Mouse (Mus musculus) C3H10T1/2 (cell line): ENCODE data around the gene Abt1. TPM values are rescaled to one million over a fixed set of nuclear protein-coding genes. Genes with fewer than 3 reads are reported as not detected.

Source experiments
- polyA plus RNA-seq, 2 experiments: library from polyadenylated mRNA; unstranded; fragments of >200 nt; fragmentation: generic; extraction: Trizol; gene quantifications; one replicate each; pipeline ENCODE4 v1.2.1; 2012; ENCODE audit warnings: missing spikeins in 2 of 2

Gene Abt1
- polyA plus RNA-seq: 10 to 100 TPM in 1 of 2 experiments, 1 to 10 TPM in 1; 9.5 to 13.6 TPM

GRCm38 (mm10) chr13:23423286-23424051 is at the start of gene Abt1:
Gene Abt1 (minus strand): TSS chr13:23423866.

GRCm38 (mm10) chr13:23465600-23466109 is 42.0 kb upstream of the Abt1 start, which contains the start of gene Btn1a1:
Gene Btn1a1 (minus strand): TSS chr13:23465901.

GRCm38 (mm10) chr13:23368583-23369420 is 54.9 kb downstream of the Abt1 start, which contains the start of gene Zfp322a:
Gene Zfp322a (minus strand): TSS chr13:23369208.

Other genes with a start within 250 kb of the Abt1 start
- not detected for gene Vmn1r220, start 235.9 kb downstream of the Abt1 start, polyA plus RNA-seq
- gene Vmn1r221, start 209.7 kb downstream of the Abt1 start, polyA plus RNA-seq: not detected
- gene Vmn1r222, start 187.9 kb downstream of the Abt1 start, polyA plus RNA-seq: not detected
- not detected for gene Vmn1r223, start 176.7 kb downstream of the Abt1 start, polyA plus RNA-seq
- gene Zfp322a, start 54.7 kb downstream of the Abt1 start, polyA plus RNA-seq: 1 to 10 TPM in 1 of 2 experiments, under 1 TPM in 1; 0.22 to 1.4 TPM
- not detected for gene Btn1a1, start 42.0 kb upstream of the Abt1 start, polyA plus RNA-seq
- gene Btn2a2, start 65.0 kb upstream of the Abt1 start, polyA plus RNA-seq: under 1 TPM in 1 of 2 experiments, not detected in 1; 0.15 TPM
- gene Hist1h4h, start 107.2 kb upstream of the Abt1 start, polyA plus RNA-seq: 10 to 100 TPM; 21.7 to 26.9 TPM
- gene Hist1h2af, start 110.0 kb upstream of the Abt1 start, polyA plus RNA-seq: 10 to 100 TPM; 20.1 to 25.8 TPM
- 10 to 100 TPM in 1 of 2 experiments, 1 to 10 TPM in 1; 4.5 to 20.4 TPM for gene Hist1h3g, start 111.6 kb upstream of the Abt1 start, polyA plus RNA-seq
- gene Hist1h2bh, start 119.5 kb upstream of the Abt1 start, polyA plus RNA-seq: 1 to 10 TPM; 1.5 to 3.4 TPM
- 1 to 10 TPM in 1 of 2 experiments, under 1 TPM in 1; 0.91 to 3.6 TPM for gene Hist1h3f, start 120.2 kb upstream of the Abt1 start, polyA plus RNA-seq
- 10 to 100 TPM in 1 of 2 experiments, 1 to 10 TPM in 1; 6.4 to 30.1 TPM for gene Hist1h4f, start 127.8 kb upstream of the Abt1 start, polyA plus RNA-seq
- gene Hist1h1d, start 129.4 kb upstream of the Abt1 start, polyA plus RNA-seq: under 1 TPM; 0.65 to 0.84 TPM
- 1 to 10 TPM; 1.8 to 8.3 TPM for gene Hist1h3e, start 138.5 kb upstream of the Abt1 start, polyA plus RNA-seq
- gene Hist1h2ae, start 147.4 kb upstream of the Abt1 start, polyA plus RNA-seq: 10 to 100 TPM in 1 of 2 experiments, 1 to 10 TPM in 1; 9.3 to 21.9 TPM
- 10 to 100 TPM in 1 of 2 experiments, 1 to 10 TPM in 1; 7.9 to 12.4 TPM for gene Hist1h2bg, start 147.5 kb upstream of the Abt1 start, polyA plus RNA-seq
- gene Hist1h2bf, start 150.3 kb upstream of the Abt1 start, polyA plus RNA-seq: 10 to 100 TPM in 1 of 2 experiments, 1 to 10 TPM in 1; 2.2 to 10.3 TPM
- 1 to 10 TPM; 1.1 to 3.1 TPM for gene Hist1h2ad, start 150.5 kb upstream of the Abt1 start, polyA plus RNA-seq
- gene Hist1h3d, start 151.9 kb upstream of the Abt1 start, polyA plus RNA-seq: 1 to 10 TPM; 2.9 to 3.0 TPM
- gene Hist1h4d, start 157.7 kb upstream of the Abt1 start, polyA plus RNA-seq: 10 to 100 TPM in 1 of 2 experiments, 1 to 10 TPM in 1; 3.2 to 10.4 TPM
- 1 to 10 TPM; 1.4 to 2.5 TPM for gene Hist1h2be, start 197.3 kb upstream of the Abt1 start, polyA plus RNA-seq
- gene Hist1h1e, start 198.7 kb upstream of the Abt1 start, polyA plus RNA-seq: 1 to 10 TPM; 1.7 to 3.9 TPM